Mouse (Mus musculus) urinary bladder, postnatal 36 days (tissue): Measurements from ENCODE around the gene 4933402E13Rik.

Source experiments
- DNase-seq, 2 experiments: peaks; one replicate each; pipeline ENCODE4 v3.0.0; 2022; ENCODE audit warnings: low spot score in 2 of 2, mixed read lengths in 1 of 2

Gene 4933402E13Rik

GRCm38 (mm10) chrX:62283199-62283598, at the start of gene 4933402E13Rik:
Gene 4933402E13Rik (plus strand): TSS chrX:62283499.
- DNase-seq: no peak
